Mouse (Mus musculus) lung, embryonic 16.5 days (tissue): ENCODE measurements around the gene Lhfpl1. TPM values are rescaled to one million over a fixed set of nuclear protein-coding genes. Genes with fewer than 3 reads are reported as not detected.
"Not testable (repeated sequence)": the region's sequence is repeated elsewhere in the genome, so short reads cannot be mapped to it uniquely, and the experiment has no call there.

ENCODE experiments used
- ATAC-seq: fragments of 200-750 bp; cut with Nextera tagmentation; 2 replicates; pipeline ENCODE4 v1.8.0; 2017; ENCODE audit warnings: low read depth, mild to moderate bottlenecking, moderate library complexity
- H3K27ac ChIP-seq: fragments of 300-500 bp; sonication (generic); 2 replicates; pipeline ENCODE4 v1.5.1; 2014; ENCODE audit warnings: mild to moderate bottlenecking, control low read depth, low read length
- H3K27me3 ChIP-seq: fragments of 300-500 bp; sonication (generic); 2 replicates; pipeline ENCODE4 v1.6.1; 2014; ENCODE audit warnings: low read depth, low read length, mixed read lengths; ENCODE audit not compliant: control insufficient read depth, insufficient read depth
- H3K36me3 ChIP-seq: fragments of 300-500 bp; sonication (generic); 2 replicates; pipeline ENCODE4 v1.6.1; 2014; ENCODE audit warnings: low read length; ENCODE audit not compliant: control insufficient read depth, insufficient read depth
- H3K4me1 ChIP-seq: fragments of 300-500 bp; sonication (generic); replicated peaks from 2 replicates; pipeline ENCODE4 v1.6.1; 2014; ENCODE audit warnings: low read length, mixed read lengths; ENCODE audit not compliant: control insufficient read depth, insufficient read depth
- H3K4me2 ChIP-seq: fragments of 300-500 bp; sonication (generic); 2 replicates; pipeline ENCODE4 v1.6.1; 2014; ENCODE audit warnings: low read depth, low read length, control low read depth
- H3K4me3 ChIP-seq: fragments of 300-500 bp; sonication (generic); 2 replicates; pipeline ENCODE4 v1.5.1; 2014; ENCODE audit warnings: mild to moderate bottlenecking, low read length, control low read depth
- H3K9ac ChIP-seq: fragments of 300-500 bp; sonication (generic); 2 replicates; pipeline ENCODE4 v1.6.1; 2014; ENCODE audit warnings: low read length, control low read depth
- H3K9me3 ChIP-seq: fragments of 300-500 bp; sonication (generic); 2 replicates; pipeline ENCODE4 v1.6.1; 2016; ENCODE audit warnings: low read length; ENCODE audit not compliant: control insufficient read depth
- WGBS: fragments of 180-500 bp; shearing (Covaris S2); extraction: QIAGEN DNeasy Blood & Tissue Kit; methylation state at CpG from one replicate; pipeline ENCODE4 v1.1.7; 2014; 5-methylcytosine and 5-hydroxymethylcytosine counted together
- polyA plus RNA-seq: library from polyadenylated mRNA; unstranded; fragments of >200 nt; fragmentation: Nextera tagmentation; extraction: Ambion mirVana; gene quantifications from 2 replicates; pipeline ENCODE4 v1.2.1, GENCODE M21; 2015

Gene Lhfpl1
- polyA plus RNA-seq = 0.21 and 0.53 TPM in 2 replicates

DNA sequence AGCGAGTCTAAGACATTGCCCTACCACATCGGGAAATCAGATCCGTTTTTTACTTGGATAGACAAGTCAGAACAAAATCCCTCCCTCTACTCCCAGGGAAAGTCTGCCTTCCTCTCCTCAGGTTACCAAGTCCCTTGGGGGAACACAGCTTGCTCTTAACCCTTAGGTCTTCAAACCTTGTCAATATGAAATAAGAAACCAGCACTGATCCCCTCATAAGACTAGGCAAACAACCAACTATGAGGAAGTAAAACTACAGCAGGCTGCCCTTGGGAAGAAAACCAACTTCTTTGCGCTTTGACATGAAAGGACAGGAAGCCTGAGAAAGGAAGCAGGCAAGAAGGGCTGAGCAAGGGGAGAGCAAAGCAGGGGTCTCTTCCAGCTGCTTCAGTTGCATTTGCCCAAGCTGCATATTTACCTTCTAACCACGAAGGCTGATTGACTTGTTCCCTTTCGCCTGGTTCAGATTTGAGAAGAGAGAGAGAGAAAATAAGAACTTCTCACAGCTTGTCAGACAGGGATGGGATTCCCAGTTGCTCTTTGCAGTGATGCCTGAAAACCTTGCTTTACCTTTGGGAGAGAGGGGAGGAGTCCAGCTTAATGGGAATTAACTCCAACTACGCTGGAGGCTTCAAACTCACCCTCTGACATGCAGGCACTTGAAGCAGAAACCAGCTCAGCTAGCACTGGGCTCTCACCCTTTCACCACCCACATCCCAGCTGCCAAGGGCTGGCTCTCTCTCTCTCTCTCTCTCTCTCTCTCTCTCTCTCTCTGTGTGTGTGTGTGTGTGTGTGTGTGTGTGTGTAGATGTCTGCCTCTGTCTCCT, at the start of gene Lhfpl1:
Gene Lhfpl1, minus strand, starts transcription at position 713 of the 827 bp plus-strand sequence.
- 0 out of 2 replicates have a peak, but pooled peaks have one; percentile 54 for ATAC-seq
- no peaks in the 10 kb centered on the region for H3K9me3 ChIP-seq
- H3K4me2 ChIP-seq = no peak within 1 kb of the TSS
- no peaks in the 10 kb centered on the region for H3K27me3 ChIP-seq
- H3K9ac ChIP-seq = no peak within 1 kb of the TSS
- 31% methylated on average over 7 of the region's 7 CpGs for WGBS
- H3K27ac ChIP-seq = no peak within 1 kb of the TSS
- H3K4me1 ChIP-seq = no peaks in the 10 kb centered on the region
- no peaks in the 10 kb centered on the region for H3K36me3 ChIP-seq
- H3K4me3 ChIP-seq = no peak within 1 kb of the TSS

DNA sequence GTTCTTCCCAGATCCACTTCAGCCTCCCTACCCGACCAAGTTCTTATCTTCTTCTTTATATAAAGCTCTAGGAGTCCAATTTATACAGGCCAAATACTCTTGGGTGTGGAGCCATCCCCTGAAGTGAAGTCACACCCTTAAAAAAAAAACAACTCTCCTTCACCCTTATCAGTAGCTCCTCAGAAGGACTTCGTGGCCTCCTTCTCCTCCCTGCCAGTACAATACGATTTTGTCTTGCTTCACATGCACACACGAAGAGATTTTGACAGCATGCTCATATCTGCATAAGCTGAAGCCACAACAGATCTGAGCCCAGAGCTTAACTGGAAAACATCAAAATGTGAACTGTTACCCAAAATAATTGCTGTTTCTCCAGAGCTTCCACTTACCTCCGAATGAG, 22.9 kb upstream of the Lhfpl1 start:
- H3K4me3 ChIP-seq = no peak overlapping the region
- H3K4me2 ChIP-seq = no peak overlapping the region
- H3K27ac ChIP-seq = no peak overlapping the region
- no peak for ATAC-seq
- WGBS = 42% methylated on average over 5 of the region's 5 CpGs
- no peaks in the 10 kb centered on the region for H3K4me1 ChIP-seq
- H3K27me3 ChIP-seq = no peaks in the 10 kb centered on the region
- H3K36me3 ChIP-seq = no peaks in the 10 kb centered on the region
- no peak overlapping the region for H3K9ac ChIP-seq
- H3K9me3 ChIP-seq = no peaks in the 10 kb centered on the region

DNA sequence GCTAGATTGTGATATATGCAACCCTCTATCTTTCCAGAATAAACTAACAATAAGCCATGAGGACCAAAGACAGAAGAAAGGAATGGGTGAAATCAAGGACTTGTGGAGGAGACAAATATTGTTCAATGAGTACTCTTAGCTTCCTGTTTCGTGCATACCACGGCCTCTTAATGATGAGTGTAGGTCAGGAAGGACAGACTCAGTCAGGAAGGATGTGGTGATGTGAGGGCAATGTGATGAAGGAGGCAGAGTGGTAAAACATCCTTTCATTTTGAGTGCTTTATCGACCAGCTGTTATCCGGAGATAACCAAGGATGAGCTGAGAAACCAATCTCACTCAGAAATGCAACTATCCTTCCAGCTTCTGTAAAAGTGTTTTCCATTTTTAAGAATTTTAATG, 13.6 kb upstream of the Lhfpl1 start:
- Histone ChIP-seq H3K27ac (no peak overlapping the region), H3K36me3 (no peaks in the 10 kb centered on the region), H3K9me3 (no peaks in the 10 kb centered on the region), H3K4me2 (no peak overlapping the region), H3K9ac (no peak overlapping the region), H3K27me3 (no peaks in the 10 kb centered on the region), H3K4me3 (no peak overlapping the region), H3K4me1 (no peaks in the 10 kb centered on the region)
- 74% methylated on average over 4 of the region's 4 CpGs for WGBS
- ATAC-seq = no peak

DNA sequence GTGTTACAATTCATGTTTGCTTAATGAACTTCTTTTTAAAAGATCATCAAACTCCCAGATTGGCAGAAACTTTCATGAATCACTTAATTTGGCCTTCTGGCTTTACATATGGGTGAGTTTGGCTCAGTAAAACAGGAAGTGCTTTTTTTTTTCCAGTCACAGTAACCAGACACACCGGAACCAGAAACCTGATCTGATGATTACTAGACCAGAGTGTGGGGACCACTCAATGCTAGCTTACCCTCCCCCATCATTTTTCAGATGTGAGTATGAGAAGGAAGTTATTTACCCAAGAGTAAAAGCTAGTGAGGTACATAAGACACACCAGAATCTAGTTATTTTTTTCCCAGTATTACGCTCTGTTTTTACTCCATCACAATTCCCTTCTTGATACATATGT, 6.5 kb downstream of the Lhfpl1 start:
- H3K36me3 ChIP-seq = no peaks in the 10 kb centered on the region
- H3K4me3 ChIP-seq = no peak overlapping the region
- no peaks in the 10 kb centered on the region for H3K9me3 ChIP-seq
- WGBS = 59% methylated on average over 2 of the region's 2 CpGs
- ATAC-seq = no peak
- H3K4me1 ChIP-seq = no peaks in the 10 kb centered on the region
- H3K27ac ChIP-seq = no peak overlapping the region
- no peak overlapping the region for H3K9ac ChIP-seq
- no peak overlapping the region for H3K4me2 ChIP-seq
- no peaks in the 10 kb centered on the region for H3K27me3 ChIP-seq

DNA sequence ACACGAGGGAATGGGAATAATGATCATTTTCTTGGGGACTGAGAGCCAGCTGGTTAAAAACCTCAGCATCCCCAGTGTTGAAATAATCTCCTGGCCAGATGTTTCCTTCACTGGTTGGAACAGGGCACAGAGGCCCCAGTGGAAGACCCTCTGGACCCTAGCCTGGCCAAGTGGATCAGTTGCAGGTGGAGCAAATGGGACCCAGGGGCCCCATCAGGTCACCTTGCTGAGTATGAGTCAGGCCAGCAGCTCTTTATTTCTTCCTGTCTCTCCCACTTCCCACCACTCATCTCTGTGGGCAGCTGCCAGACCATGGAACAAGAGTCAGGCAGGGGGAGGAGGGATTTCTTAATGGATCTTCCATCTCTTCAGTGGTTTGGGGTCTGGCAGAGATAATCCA, 12.7 kb downstream of the Lhfpl1 start:
- no peak overlapping the region for H3K4me3 ChIP-seq
- H3K9me3 ChIP-seq = no peaks in the 10 kb centered on the region
- H3K27me3 ChIP-seq = no peaks in the 10 kb centered on the region
- H3K9ac ChIP-seq = no peak overlapping the region
- H3K36me3 ChIP-seq = no peaks in the 10 kb centered on the region
- no peak overlapping the region for H3K27ac ChIP-seq
- WGBS = 32% methylated on average over 1 of the region's 1 CpGs
- H3K4me1 ChIP-seq = no peaks in the 10 kb centered on the region
- H3K4me2 ChIP-seq = no peak overlapping the region
- no peak for ATAC-seq

DNA sequence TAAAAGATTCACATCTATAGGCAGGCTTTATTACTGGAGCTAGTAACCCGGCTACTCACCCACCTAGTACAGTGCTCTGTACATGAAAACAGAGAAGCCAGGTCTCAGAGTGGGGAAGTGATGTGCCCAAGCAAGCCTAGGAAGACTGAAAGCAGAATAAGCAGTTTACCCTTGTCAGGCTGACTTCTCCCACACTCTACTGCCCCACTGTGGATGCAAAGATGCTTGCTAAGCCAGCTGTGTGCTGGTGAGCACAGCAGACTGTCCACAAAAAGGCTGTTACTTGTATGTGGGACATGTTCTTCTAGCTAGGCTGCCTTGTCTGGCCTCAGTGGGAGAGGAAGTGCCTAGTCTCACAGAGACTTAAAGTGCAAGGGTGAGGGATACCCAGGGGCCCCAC, 40.3 kb downstream of the Lhfpl1 start:
- WGBS = 67% methylated on average over 1 of the region's 1 CpGs
- H3K4me3 ChIP-seq = no peak overlapping the region
- no peaks in the 10 kb centered on the region for H3K36me3 ChIP-seq
- H3K4me2 ChIP-seq = no peak overlapping the region
- H3K4me1 ChIP-seq = no peaks in the 10 kb centered on the region
- no peak overlapping the region for H3K9ac ChIP-seq
- no peak for ATAC-seq
- H3K9me3 ChIP-seq = no peaks in the 10 kb centered on the region
- no peaks in the 10 kb centered on the region for H3K27me3 ChIP-seq
- H3K27ac ChIP-seq = no peak overlapping the region

DNA sequence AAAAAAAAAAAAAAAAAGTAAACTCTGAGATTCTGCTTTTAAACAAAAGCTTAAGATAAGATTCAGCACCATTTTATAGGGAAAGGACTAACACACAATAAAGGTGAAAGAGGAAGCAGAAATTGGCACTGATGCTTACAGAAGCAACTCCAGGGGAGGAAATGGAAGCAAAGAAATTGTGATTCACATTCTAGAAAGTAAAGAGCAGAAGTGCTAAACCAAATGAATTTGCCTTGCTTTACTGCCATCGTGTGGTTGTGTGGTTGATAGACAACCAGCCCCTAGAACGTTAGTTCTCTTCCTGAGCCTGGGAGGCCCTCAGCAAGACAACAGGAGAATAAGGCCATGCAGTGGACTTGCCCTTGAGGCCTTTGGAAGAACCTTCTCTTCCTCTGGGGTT, 41.7 kb downstream of the Lhfpl1 start:
- no peak overlapping the region for H3K9ac ChIP-seq
- no peaks in the 10 kb centered on the region for H3K27me3 ChIP-seq
- no peak overlapping the region for H3K4me2 ChIP-seq
- 6% methylated on average over 2 of the region's 2 CpGs for WGBS
- H3K27ac ChIP-seq = no peak overlapping the region
- H3K4me3 ChIP-seq = no peak overlapping the region
- no peaks in the 10 kb centered on the region for H3K36me3 ChIP-seq
- no peak for ATAC-seq
- no peaks in the 10 kb centered on the region for H3K9me3 ChIP-seq
- no peaks in the 10 kb centered on the region for H3K4me1 ChIP-seq

DNA sequence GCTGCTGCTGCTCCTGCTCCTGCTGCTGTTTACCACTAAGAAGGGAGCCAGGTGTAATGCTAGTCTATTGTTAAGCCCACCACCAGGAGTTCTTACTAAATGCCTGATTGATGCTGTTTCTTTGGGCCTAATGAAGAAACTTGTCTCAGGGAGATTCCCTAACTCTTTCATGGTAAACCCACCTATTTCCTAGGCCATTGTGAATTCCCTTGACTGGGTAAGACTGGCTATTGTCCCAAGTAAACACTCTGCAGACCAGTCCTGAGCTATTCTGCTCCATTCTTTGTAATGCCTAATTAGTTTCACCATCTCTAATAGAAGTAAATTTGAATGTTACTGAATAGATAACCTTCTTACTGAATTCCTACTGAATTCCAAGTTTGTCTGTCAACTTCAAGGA, 48.7 kb downstream of the Lhfpl1 start:
- not testable (repeated sequence) for H3K27ac ChIP-seq, H3K4me3 ChIP-seq, H3K9ac ChIP-seq, H3K9me3 ChIP-seq, H3K27me3 ChIP-seq, H3K4me2 ChIP-seq, H3K4me1 ChIP-seq, H3K36me3 ChIP-seq, ATAC-seq

DNA sequence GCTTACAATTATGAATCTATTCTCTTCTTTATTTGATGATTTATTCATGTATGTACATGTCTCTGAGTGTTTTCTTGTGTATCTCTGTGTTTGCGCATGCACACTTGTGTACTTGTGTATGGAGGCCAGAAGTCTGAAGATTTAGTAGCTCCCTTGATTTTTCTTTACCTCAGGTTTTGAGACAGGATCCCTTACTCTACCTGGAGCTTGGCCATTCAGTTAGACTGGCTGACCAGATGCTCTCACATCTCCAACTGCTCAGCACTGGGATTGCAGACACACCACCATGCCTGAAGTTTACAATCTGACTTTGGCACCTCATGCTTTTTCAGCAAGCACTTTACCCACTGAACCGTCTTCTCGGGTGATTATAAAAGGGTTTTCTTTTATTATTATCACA, 76.7 kb downstream of the Lhfpl1 start:
- no peaks in the 10 kb centered on the region for H3K9me3 ChIP-seq
- 76% methylated on average over 3 of the region's 3 CpGs for WGBS
- H3K27ac ChIP-seq = no peak overlapping the region
- H3K4me3 ChIP-seq = no peak overlapping the region
- no peak overlapping the region for H3K4me2 ChIP-seq
- no peaks in the 10 kb centered on the region for H3K4me1 ChIP-seq
- H3K9ac ChIP-seq = no peak overlapping the region
- no peak for ATAC-seq
- H3K36me3 ChIP-seq = no peaks in the 10 kb centered on the region
- H3K27me3 ChIP-seq = no peaks in the 10 kb centered on the region
